Mouse (Mus musculus) hindbrain, postnatal 0 days (tissue): Measurements from ENCODE around the gene Ccdc93. TPM values are rescaled to one million over a fixed set of nuclear protein-coding genes. Genes with fewer than 3 reads are reported as not detected.

Experiments used
- ATAC-seq: fragments of 200-750 bp; cut with Nextera tagmentation; 2 replicates; pipeline ENCODE4 v1.8.0; 2017; ENCODE audit warnings: mild to moderate bottlenecking, moderate TSS enrichment, moderate library complexity
- DNase-seq: peaks from one replicate; pipeline ENCODE4 v3.0.0-alpha.2; 2015; ENCODE audit warnings: low spot score
- H3K27ac ChIP-seq: fragments of 300-500 bp; sonication (generic); 2 replicates; pipeline ENCODE4 v1.5.1; 2014; ENCODE audit warnings: mild to moderate bottlenecking
- H3K27me3 ChIP-seq: fragments of 300-500 bp; sonication (generic); 2 replicates; pipeline ENCODE4 v1.6.1; 2014; ENCODE audit warnings: low read length, mixed read lengths; ENCODE audit not compliant: insufficient read depth
- H3K36me3 ChIP-seq: fragments of 300-500 bp; sonication (generic); 2 replicates; pipeline ENCODE4 v1.6.1; 2014; ENCODE audit warnings: low read length, mixed read lengths; ENCODE audit not compliant: insufficient read depth
- H3K4me1 ChIP-seq: fragments of 300-500 bp; sonication (generic); 2 replicates; pipeline ENCODE4 v1.6.1; 2014; ENCODE audit warnings: antibody characterized with exemption, low read length, mixed read lengths; ENCODE audit not compliant: insufficient read depth
- H3K4me2 ChIP-seq: fragments of 300-500 bp; sonication (generic); 2 replicates; pipeline ENCODE4 v1.6.1; 2014; ENCODE audit warnings: low read depth, mild to moderate bottlenecking, low read length, moderate library complexity, mixed read lengths
- H3K4me3 ChIP-seq: fragments of 300-500 bp; sonication (generic); 2 replicates; pipeline ENCODE4 v1.5.1; 2014; ENCODE audit warnings: low read length
- H3K9ac ChIP-seq: fragments of 300-500 bp; sonication (generic); replicated peaks from 2 replicates; pipeline ENCODE4 v1.6.1; 2014; ENCODE audit warnings: mild to moderate bottlenecking, low read length, moderate library complexity, mixed read lengths
- H3K9me3 ChIP-seq: fragments of 300-500 bp; sonication (generic); 2 replicates; pipeline ENCODE4 v1.6.1; 2016; ENCODE audit warnings: low read length, mixed read lengths
- CTCF ChIP-seq: IDR thresholded peaks from 2 replicates; pipeline ENCODE4 v1.5.1; 2016; ENCODE audit warnings: antibody characterized with exemption, control low read depth, low read depth
- WGBS: fragments of 180-500 bp; shearing (Covaris S2); extraction: QIAGEN DNeasy Blood & Tissue Kit; methylation state at CpG from one replicate; pipeline ENCODE4 v1.1.7; 2014; 5-methylcytosine and 5-hydroxymethylcytosine counted together
- polyA plus RNA-seq: library from polyadenylated mRNA; unstranded; fragments of >200 nt; fragmentation: Nextera tagmentation; extraction: Ambion mirVana; gene quantifications from 2 replicates; pipeline ENCODE4 v1.2.1, GENCODE M21; 2015
- total RNA-seq: library from RNA; depleted of rRNA; stranded (reverse); fragments of >200 nt; gene quantifications from 2 replicates; pipeline ENCODE4 v1.2.3, GENCODE M21; 2014

Gene Ccdc93
- total and polyA plus RNA-seq, 2 experiments from 2014 or later = 7.4 to 15.4 TPM

GRCm38 (mm10) chr1:121477716-121478115 is 46.9 kb downstream of the Ccdc93 start:
- no peak for TF ChIP-seq CTCF
- Histone ChIP-seq H3K4me1 (no peaks in the 10 kb centered on the region), H3K9me3 (no peaks in the 10 kb centered on the region), H3K27me3 (no peaks in the 10 kb centered on the region), H3K27ac (no peak overlapping the region), H3K4me2 (no peak overlapping the region), H3K4me3 (no peak overlapping the region), H3K9ac (no peak overlapping the region), H3K36me3 (peaks cover 51% of the 10 kb centered on the region)
- 97% methylated on average over 5 of the region's 5 CpGs for WGBS
- DNase-seq (no peak), ATAC-seq (no peak)

- no peaks in the 10 kb centered on the region for H3K4me1 ChIP-seq
- no peak overlapping the region for H3K9ac ChIP-seq
- TF ChIP-seq CTCF = no peak
- peak; percentile 61 for ATAC-seq
- no peak overlapping the region for H3K4me3 ChIP-seq
- WGBS = 72% methylated on average over 12 of the region's 12 CpGs
- no peak overlapping the region for H3K4me2 ChIP-seq
- H3K27me3 ChIP-seq = no peaks in the 10 kb centered on the region
- peaks cover 57% of the 10 kb centered on the region for H3K36me3 ChIP-seq
- H3K9me3 ChIP-seq = no peaks in the 10 kb centered on the region
- H3K27ac ChIP-seq = no peak overlapping the region
- peak; percentile 23 for DNase-seq
Measured at GRCm38 (mm10) chr1:121478284-121478980, 47.6 kb downstream of the Ccdc93 start.

- Histone ChIP-seq H3K9me3 (no peaks in the 10 kb centered on the region), H3K4me3 (no peak overlapping the region), H3K4me1 (no peaks in the 10 kb centered on the region), H3K27ac (no peak overlapping the region), H3K4me2 (no peak overlapping the region), H3K27me3 (no peaks in the 10 kb centered on the region), H3K9ac (no peak overlapping the region), H3K36me3 (peaks cover 57% of the 10 kb centered on the region)
- ATAC-seq = no peak
- DNase-seq = no peak
- WGBS = 94% methylated on average over 5 of the region's 5 CpGs
- TF ChIP-seq CTCF = no peak
Measured at GRCm38 (mm10) chr1:121479403-121479802, 48.6 kb downstream of the Ccdc93 start.

- Histone ChIP-seq H3K4me2 (no peak overlapping the region), H3K9me3 (no peaks in the 10 kb centered on the region), H3K27me3 (no peaks in the 10 kb centered on the region), H3K27ac (no peak overlapping the region), H3K9ac (no peak overlapping the region), H3K4me1 (no peaks in the 10 kb centered on the region), H3K36me3 (peaks cover 63% of the 10 kb centered on the region), H3K4me3 (no peak overlapping the region)
- no peak for DNase-seq
- WGBS = 93% methylated on average over 4 of the region's 4 CpGs
- no peak for TF ChIP-seq CTCF
- no peak for ATAC-seq
Measured at GRCm38 (mm10) chr1:121483091-121483490, 52.2 kb downstream of the Ccdc93 start.

- H3K9me3 ChIP-seq = no peaks in the 10 kb centered on the region
- ATAC-seq = no peak
- H3K4me1 ChIP-seq = no peaks in the 10 kb centered on the region
- no peak overlapping the region for H3K4me2 ChIP-seq
- DNase-seq = no peak
- no peak for TF ChIP-seq CTCF
- no peak overlapping the region for H3K9ac ChIP-seq
- H3K36me3 ChIP-seq = peaks cover 40% of the 10 kb centered on the region
- no peak overlapping the region for H3K4me3 ChIP-seq
- 93% methylated on average over 6 of the region's 6 CpGs for WGBS
- no peak overlapping the region for H3K27ac ChIP-seq
- no peaks in the 10 kb centered on the region for H3K27me3 ChIP-seq
Measured at GRCm38 (mm10) chr1:121486803-121487202, 56.0 kb downstream of the Ccdc93 start.

- Histone ChIP-seq H3K4me1 (no peaks in the 10 kb centered on the region), H3K36me3 (peaks cover 39% of the 10 kb centered on the region), H3K9ac (no peak overlapping the region), H3K4me2 (no peak overlapping the region), H3K27me3 (no peaks in the 10 kb centered on the region), H3K27ac (no peak overlapping the region), H3K9me3 (no peaks in the 10 kb centered on the region), H3K4me3 (no peak overlapping the region)
- DNase-seq (peak; percentile 55), ATAC-seq (peak; percentile 55)
- TF ChIP-seq CTCF = peak; percentile 66
- 36% methylated on average over 5 of the region's 5 CpGs for WGBS
Measured at GRCm38 (mm10) chr1:121490241-121490640, 59.4 kb downstream of the Ccdc93 start.

GRCm38 (mm10) chr1:121497093-121497492 is 66.2 kb downstream of the Ccdc93 start:
- WGBS = 95% methylated on average over 4 of the region's 4 CpGs
- DNase-seq (no peak), ATAC-seq (no peak)
- H3K27ac ChIP-seq = no peak overlapping the region
- no peaks in the 10 kb centered on the region for H3K4me1 ChIP-seq
- no peak overlapping the region for H3K4me2 ChIP-seq
- H3K36me3 ChIP-seq = peaks cover 39% of the 10 kb centered on the region
- no peak overlapping the region for H3K4me3 ChIP-seq
- no peaks in the 10 kb centered on the region for H3K9me3 ChIP-seq
- H3K27me3 ChIP-seq = no peaks in the 10 kb centered on the region
- no peak overlapping the region for H3K9ac ChIP-seq
- no peak for TF ChIP-seq CTCF
